Mouse (Mus musculus): ENCODE data around the gene Kifc5b. TPM values are rescaled to one million over a fixed set of nuclear protein-coding genes. Genes with fewer than 3 reads are reported as not detected.

Gene Kifc5b
- polyA plus RNA-seq, 1 experiment: 6.8 TPM

DNA sequence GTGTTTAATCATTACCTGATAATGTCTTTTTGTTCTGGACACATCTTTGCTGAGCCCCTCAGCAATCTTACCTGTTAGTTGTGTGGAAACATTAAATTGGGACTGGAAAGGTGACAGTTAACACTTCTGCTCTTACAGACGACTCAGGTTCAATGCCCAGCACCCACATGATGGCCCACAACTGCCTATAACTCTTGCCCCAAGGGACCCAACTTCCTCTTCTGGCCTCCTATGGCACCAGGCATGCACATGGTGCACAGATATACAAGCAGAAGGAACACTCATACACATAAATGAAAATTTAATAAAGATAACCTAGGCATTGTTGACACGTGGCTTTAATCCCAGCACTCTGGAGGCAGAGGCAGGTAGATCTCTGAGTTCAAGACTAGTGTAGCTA, 62.5 kb downstream of the Kifc5b start:
- H3K36me3 ChIP-seq (ENCODE audit: control insufficient read depth, insufficient read depth, low read length): peaks cover 11% of the 10 kb centered on the region
- H3K4me3 ChIP-seq (ENCODE audit: extremely low read depth, insufficient read depth, insufficient read length): no peak overlapping the region
- DNase-seq (ENCODE audit: low read depth in 1 of 2, low spot score in 2 of 2): peak; percentile 76 to 81
- H3K4me1 ChIP-seq (ENCODE audit: control insufficient read depth, insufficient read depth, insufficient read length): peaks cover 18% of the 10 kb centered on the region
- WGBS: 18% methylated on average over 2 of the region's 2 CpGs
- H3K27me3 ChIP-seq (ENCODE audit: control insufficient read depth, insufficient read depth, low read length): no peaks in the 10 kb centered on the region
- no peak for TF ChIP-seq POLR2A (IDR thresholded peaks at IDR 0.05; ENCODE audit: low read depth, low read length)
- no peak for TF ChIP-seq CTCF (IDR thresholded peaks at IDR 0.05; ENCODE audit: extremely low read depth, insufficient read depth, insufficient read length, insufficient replicate concordance)
- H3K27ac ChIP-seq (ENCODE audit: insufficient read depth, low read length): peak overlapping the region; percentile 82

DNA sequence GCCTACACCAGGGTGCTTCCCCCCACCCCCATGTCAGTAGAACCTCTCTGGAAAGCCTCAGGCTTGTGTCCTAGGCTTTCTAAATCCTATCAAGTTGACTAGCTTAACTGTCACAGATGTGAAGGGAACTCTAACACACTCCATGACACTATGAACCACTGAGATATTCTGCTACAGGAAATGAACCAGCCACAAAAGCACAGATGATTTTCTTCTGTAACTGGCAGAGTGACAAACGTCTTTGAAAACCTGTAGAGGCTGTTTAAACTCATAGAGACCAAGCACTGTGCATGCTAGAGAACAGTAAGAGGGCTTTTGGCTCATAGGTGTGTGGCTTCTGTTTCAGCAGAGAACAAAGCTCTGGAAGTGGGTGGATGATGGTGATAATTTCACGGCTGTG, 64.2 kb downstream of the Kifc5b start:
- peaks cover 14% of the 10 kb centered on the region for H3K4me1 ChIP-seq (ENCODE audit: control insufficient read depth, insufficient read depth, insufficient read length)
- peaks cover 4% of the 10 kb centered on the region; the same call in 1 of the 2 replicates for H3K36me3 ChIP-seq (ENCODE audit: control insufficient read depth, insufficient read depth, low read length)
- peak overlapping the region; percentile 82 for H3K27ac ChIP-seq (ENCODE audit: insufficient read depth, low read length)
- peak in 1 of 2 experiments; percentile 29 for DNase-seq (ENCODE audit: low read depth in 1 of 2, low spot score in 2 of 2)
- TF ChIP-seq CTCF (IDR thresholded peaks at IDR 0.05; ENCODE audit: extremely low read depth, insufficient read depth, insufficient read length, insufficient replicate concordance): no peak
- no peak for TF ChIP-seq POLR2A (IDR thresholded peaks at IDR 0.05; ENCODE audit: low read depth, low read length)
- H3K4me3 ChIP-seq (ENCODE audit: extremely low read depth, insufficient read depth, insufficient read length): no peak overlapping the region
- 9% methylated on average over 2 of the region's 2 CpGs for WGBS
- H3K27me3 ChIP-seq (ENCODE audit: control insufficient read depth, insufficient read depth, low read length): no peaks in the 10 kb centered on the region

Other genes starting within 250 kb of the Kifc5b start
- 4.5 and 5.4 TPM in 2 replicates for gene Crebrf, start 201.4 kb upstream of the Kifc5b start, polyA plus RNA-seq (2012; rRNA removed)
- gene Bnip1, start 136.0 kb upstream of the Kifc5b start, polyA plus RNA-seq (2012; rRNA removed): 16.6 and 17.2 TPM in 2 replicates
- 19.8 and 34.6 TPM in 2 replicates for gene Nkx2-5, start 72.1 kb upstream of the Kifc5b start, polyA plus RNA-seq (2012; rRNA removed)
- gene Phf1, start 16.0 kb downstream of the Kifc5b start, polyA plus RNA-seq (2012; rRNA removed): 103 and 131 TPM in 2 replicates
- gene Cuta, start 22.5 kb downstream of the Kifc5b start, polyA plus RNA-seq (2012; rRNA removed): 87.9 and 131 TPM in 2 replicates
- gene Syngap1, start 24.2 kb downstream of the Kifc5b start, polyA plus RNA-seq (2012; rRNA removed): 7.3 and 9.6 TPM in 2 replicates
- 13.7 and 25.0 TPM in 2 replicates for gene Zbtb9, start 56.1 kb downstream of the Kifc5b start, polyA plus RNA-seq (2012; rRNA removed)
- gene Bak1, start 111.9 kb downstream of the Kifc5b start, polyA plus RNA-seq (2012; rRNA removed): 50.3 and 67.8 TPM in 2 replicates
- 50.9 and 61.4 TPM in 2 replicates for gene Itpr3, start 140.2 kb downstream of the Kifc5b start, polyA plus RNA-seq (2012; rRNA removed)
- 49.1 and 73.4 TPM in 2 replicates for gene Uqcc2, start 216.8 kb downstream of the Kifc5b start, polyA plus RNA-seq (2012; rRNA removed)

Data from spleen, adult 2 months (tissue).